Mouse (Mus musculus) adrenal gland, postnatal 0 days (tissue): Measurements from ENCODE around the gene 1810062G17Rik. TPM values are rescaled to one million over a fixed set of nuclear protein-coding genes. Genes with fewer than 3 reads are reported as not detected.

Source experiments
- microRNA-seq: library from miRNA; unstranded; fragments of <30 nt; microRNA quantifications from one replicate; pipeline ENCODE4, GENCODE M21; 2016; ENCODE audit warnings: borderline replicate concordance; ENCODE audit not compliant: insufficient number of aligned reads
- polyA plus RNA-seq: library from polyadenylated mRNA; unstranded; fragments of >200 nt; fragmentation: Nextera tagmentation; extraction: Ambion mirVana; gene quantifications from 2 replicates; pipeline ENCODE4 v1.2.1, GENCODE M21; 2015

1810062G17Rik gene
- polyA plus RNA-seq: 9.5 and 10.1 TPM in 2 replicates

DNA sequence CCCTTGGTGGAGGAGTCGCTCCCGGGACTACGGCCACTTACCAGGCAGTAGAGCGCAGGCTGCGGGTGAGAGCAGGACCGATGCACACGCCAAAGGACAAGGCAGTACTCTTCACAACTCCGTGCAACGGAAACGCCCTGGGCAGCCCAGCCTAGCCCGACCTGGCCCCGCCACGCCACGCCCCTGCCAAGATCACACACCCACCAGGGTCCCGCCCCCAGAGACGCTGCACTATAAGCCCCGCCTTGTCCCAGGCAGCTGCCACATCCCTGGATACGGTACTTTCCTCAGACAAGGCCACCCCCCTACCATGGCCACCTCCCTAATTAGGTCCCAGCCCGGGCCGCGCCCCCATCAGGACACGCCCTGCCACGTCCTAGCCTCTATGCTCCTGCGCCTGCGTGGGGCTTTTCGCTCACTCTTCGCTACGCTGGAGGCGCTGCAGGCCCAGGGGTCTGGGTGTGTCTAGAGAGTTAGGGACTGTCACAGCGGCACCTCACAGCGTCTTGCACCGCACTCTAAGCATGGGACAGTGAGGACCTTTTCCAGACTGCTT lies at the start of gene 1810062G17Rik, which contains the start of gene Anxa5:
TSS of gene 1810062G17Rik (plus strand) at position 406 of the 556 bp plus-strand sequence.
TSS of gene Anxa5 (minus strand) at position 363 of the 556 bp plus-strand sequence.

DNA sequence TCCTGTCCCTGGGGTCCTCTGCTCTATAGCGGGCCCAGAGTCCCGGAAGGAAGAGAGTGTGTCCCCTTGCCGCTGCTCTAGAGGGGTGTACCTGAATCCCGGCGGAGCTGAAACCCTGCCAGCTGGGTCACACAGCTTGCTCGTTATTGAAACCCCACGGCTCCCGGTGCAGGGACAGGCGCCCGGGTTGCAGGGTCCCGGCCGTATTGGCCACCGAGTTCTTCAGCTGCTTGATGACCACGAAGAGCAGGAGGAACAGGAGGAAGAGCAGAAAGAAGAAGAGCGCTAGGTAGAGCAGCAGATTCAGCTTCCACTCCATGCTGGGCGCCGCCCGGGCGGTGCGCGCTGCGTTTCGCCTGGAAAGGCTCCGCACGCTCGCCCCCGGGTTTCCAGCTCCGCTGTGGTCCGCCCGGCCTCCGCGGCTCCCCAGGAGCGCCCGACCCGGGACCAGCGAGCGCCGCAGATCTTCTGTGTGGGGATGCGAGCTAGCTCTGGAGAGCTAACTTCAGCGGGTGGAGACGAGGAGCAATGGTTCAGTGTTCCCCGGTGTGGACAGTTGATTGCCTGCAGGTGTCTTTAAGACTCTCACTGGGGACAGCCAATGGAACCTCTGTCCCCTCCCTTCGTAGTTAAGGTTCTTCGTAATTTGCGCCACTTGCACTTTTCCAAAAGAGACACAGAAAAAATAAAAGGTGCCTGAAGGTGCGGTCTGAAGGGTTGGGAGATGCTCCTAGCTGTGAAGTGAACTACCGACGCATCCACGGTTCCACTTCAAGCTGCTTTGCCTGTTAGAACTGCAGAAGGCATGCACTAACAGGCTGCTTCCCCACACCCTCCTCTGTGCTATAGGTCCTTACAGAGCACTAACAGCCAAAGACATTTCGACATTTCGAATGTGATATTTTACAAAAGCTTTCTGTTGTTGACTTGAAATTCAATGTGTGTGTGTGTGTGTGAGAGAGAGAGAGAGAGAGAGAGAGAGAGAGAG lies 45.6 kb downstream of the 1810062G17Rik start, which contains the start of gene Gm11549:
TSS of gene Gm11549 (minus strand) at position 741 of the 988 bp plus-strand sequence.

Small RNAs within 50 kb of the gene (microRNA-seq; reads per million reads assigned to microRNA genes)
- not detected for gene Mir7009

Other genes with a start within 250 kb of the 1810062G17Rik start
- gene Anxa5, start within 50 bp of the 1810062G17Rik start, polyA plus RNA-seq: 306 and 523 TPM in 2 replicates
- gene Gm11549, start 45.9 kb downstream of the 1810062G17Rik start, polyA plus RNA-seq: 0.57 and 2.5 TPM in 2 replicates
- 59.5 and 67.5 TPM in 2 replicates for gene Exosc9, start 76.7 kb downstream of the 1810062G17Rik start, polyA plus RNA-seq
- gene Ccna2, start 96.2 kb downstream of the 1810062G17Rik start, polyA plus RNA-seq: 37.2 and 46.4 TPM in 2 replicates
- 5.9 and 9.9 TPM in 2 replicates for gene Bbs7, start 137.5 kb downstream of the 1810062G17Rik start, polyA plus RNA-seq
- 2.0 and 2.4 TPM in 2 replicates for gene Trpc3, start 214.2 kb downstream of the 1810062G17Rik start, polyA plus RNA-seq